Mouse (Mus musculus): ENCODE data around the gene Defb23.
"Not testable (repeated sequence)": the region's sequence is repeated elsewhere in the genome, so short reads cannot be mapped to it uniquely, and the experiment has no call there.

Defb23 gene

DNA sequence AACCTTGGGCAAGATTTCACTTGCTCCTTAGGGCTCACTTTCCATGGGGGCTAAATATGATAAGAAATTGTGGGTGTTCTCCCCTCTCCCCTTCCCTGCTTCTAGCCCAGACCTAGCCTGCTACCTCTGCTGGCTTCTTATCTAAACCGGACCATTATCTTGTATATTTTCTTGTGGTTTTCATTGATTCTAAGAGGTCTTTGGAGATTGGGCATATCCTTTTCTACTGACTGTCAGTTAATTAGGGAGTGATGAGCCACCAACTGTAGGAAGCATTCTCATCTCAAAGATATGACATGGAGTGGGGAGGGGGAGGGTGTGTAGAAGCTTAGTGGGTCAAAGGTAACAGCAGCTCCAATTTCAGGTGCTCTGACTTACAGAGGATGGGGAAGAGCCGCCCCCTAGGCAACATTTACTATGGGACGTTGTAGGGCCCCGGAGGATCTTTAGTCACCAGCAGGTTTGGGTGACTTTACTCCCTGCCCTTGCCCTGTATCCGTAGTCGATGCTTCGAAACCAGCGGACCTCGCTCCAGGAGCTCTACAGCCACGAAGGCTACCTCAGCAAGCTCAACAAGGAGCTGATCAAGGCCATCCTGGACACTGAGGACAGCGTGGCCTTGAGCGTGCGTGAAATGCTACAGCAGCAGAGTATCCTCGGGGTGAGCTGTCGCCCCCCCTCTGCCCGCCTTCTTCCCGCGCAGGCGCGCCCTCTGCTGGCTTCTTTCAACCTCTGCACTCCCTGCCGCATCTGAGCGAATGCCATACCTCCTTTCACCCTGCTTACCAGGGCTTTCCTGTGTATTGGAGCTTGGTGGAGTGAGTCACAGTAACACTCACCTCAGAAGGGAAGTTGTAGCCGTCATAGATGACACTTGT, 27.2 kb downstream of the Defb23 start:
- DNase-seq (ENCODE audit: low read depth, low spot score), result peak; percentile 39

DNA sequence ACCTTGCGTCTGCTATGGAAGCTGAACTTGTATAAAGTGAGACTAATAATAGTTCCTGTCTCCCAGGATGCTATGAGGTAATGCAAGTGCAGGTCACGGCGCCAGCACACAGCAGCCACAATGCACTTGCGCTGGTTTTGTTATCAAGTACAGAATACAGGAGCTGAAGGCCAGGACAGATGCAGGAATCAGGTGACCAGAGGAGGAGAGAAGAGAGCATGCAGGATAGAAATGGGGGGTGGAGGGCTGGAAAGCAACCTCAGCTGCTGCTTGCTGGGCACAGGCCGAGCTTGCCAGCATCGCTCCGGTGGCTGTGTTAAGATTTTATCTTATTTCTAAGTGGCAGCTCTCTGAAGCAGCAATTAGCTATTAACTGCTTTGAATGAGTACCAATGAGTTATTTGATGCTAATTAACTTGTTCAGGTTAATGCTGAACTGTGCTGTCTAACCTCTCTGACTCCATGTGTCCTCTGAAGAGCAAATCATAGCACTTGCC, 28.0 kb downstream of the Defb23 start:
- no peak for DNase-seq (ENCODE audit: low read depth, low spot score)

DNA sequence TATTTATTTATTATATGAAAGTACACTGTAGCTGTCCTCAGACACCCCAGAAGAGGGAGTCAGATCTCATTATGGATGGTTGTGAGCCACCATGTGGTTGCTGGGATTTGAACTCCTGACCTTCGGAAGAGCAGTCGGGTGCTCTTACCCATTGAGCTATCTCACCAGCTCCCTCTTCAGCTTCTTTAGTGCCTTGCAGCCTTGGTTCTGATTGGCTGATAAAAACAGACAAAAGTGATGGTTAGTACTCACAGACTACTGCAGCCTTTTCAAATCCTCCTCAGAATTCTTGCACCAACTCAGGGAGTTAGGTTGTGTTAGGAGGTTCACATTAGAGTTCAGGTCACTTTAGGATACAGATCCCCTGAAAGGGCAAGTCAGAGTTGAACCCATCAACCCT, 35.9 kb downstream of the Defb23 start:
- DNase-seq (ENCODE audit: low read depth, low spot score), result not testable (repeated sequence)

DNA sequence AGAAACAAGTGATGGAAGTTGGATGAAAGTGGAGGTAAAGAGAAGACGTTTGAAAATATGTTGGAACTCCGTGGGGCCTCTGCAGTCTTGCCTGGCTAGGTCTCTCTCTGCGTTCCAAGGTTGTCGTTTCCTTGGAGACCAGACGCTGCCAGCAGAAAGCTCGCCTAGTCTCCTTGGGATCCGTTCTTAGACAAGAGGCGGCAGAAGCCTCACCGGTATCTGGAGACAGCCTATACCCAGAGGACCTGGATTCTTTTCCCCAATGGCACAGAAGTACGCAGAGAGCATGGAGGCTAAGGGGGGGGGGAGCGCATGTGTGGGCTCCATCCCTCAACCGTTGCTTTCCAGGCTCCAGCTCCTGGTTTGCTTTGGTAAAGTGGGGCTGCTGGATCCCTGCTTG, 36.9 kb downstream of the Defb23 start:
- no peak for DNase-seq (ENCODE audit: low read depth, low spot score)

- DNase-seq (ENCODE audit: low read depth, low spot score), result no peak
Observed at GRCm38 (mm10) chr2:152415786-152416185, 48.6 kb downstream of the Defb23 start.

DNA sequence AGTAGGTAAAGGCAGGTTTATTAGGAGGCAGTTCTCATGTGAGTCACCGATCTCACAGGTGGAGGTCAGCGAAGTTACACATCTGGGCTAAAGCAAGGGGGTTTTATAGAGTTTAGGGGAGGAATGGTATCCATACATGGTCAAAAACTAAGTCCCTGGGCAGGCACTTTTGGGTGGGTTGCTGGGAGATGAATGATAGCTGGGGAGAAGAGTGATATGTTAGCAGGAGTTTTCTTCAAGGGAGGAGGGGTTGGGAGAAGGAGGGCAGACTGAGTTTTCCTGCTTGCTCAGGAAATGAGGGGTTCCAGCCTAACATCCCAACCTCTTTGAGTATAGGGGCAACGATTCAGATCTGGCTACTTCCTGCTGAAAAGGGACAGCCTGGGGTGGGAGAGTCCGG, 49.1 kb downstream of the Defb23 start, which contains the start of gene 6820408C15Rik:
6820408C15Rik (plus strand) TSS at position 301 of the 400 bp plus-strand sequence.
- DNase-seq (ENCODE audit: low read depth, low spot score), result no peak

- peak; percentile 60 for DNase-seq (ENCODE audit: low read depth, low spot score)
Observed at GRCm38 (mm10) chr2:152414591-152415165, 49.7 kb downstream of the Defb23 start, which contains the start of gene Zcchc3. Gene Zcchc3 (minus strand): TSS chr2:152415027.

DNA sequence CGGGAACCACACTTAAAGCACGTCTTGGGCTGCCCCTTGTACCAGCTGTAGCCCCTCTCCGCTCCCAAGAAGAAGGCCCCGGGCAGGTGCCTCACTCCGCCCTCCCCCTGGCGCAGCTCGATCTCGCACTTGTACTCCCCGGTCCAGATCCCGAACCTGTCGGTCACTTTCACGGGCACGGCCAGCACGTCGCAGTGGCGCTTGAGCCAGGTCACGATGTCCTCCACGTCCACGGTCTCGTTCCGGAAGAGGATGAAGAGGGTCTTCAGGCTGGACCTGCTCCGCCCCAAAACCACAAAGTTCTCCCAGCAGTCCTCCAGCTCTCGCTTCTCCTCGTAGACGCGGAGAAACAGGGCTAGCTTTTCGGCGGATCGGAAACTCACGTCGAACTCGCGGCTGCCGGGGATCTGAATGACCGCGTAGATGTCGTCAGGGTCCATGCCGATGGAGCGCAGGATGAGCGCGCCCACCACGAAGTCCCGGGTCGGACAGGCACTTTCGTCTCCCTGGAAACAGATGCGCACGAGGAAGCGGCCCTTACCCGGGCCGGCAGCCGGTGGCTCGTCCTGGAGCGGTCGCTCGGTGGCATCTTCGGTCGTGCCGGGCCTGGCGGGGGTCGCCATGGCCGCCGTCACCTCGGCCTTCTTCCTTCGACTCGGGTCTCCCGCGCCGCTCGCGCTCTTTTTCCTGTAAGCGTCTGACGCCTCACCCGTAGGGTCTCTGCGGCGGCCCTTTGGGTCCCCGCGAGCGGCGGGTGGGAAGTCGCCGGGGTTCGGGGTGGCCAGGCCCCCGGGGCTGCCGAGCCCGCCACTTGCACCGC, 50.4 kb downstream of the Defb23 start:
- DNase-seq (ENCODE audit: low read depth, low spot score), result no peak

GRCm38 (mm10) chr2:152413158-152413764, 51.2 kb downstream of the Defb23 start:
- no peak for DNase-seq (ENCODE audit: low read depth, low spot score)

DNA sequence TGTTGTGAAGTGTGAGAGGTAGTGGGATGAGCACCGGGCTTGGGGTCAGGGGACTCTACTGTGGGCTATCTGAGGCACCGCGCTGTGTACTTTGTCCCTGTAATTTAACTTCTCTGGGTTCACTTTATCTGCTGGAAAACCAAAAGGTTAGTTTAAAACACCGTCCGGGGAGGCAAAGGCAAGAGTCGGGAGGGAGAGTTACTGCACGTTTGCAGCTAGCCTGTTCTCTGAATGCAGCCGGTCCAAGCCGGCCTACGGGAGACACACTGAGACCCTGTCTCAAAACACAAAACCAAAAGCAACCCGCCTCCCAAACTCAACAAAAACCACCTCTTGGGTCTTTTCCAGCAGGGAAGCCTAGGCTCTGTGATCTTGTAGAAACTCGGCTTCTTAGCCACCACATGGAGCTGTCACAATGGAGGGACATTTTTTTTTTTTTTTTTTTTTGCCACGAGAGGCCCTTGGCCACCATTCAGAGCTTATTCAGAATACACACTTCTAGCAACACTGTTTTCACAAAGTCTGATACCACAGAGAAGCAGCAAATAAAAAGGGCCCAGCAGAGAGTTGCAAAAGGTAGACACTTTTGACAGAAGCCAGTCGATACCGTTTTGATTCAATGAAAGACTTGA, 51.8 kb downstream of the Defb23 start:
- DNase-seq (ENCODE audit: low read depth, low spot score), result no peak

DNA sequence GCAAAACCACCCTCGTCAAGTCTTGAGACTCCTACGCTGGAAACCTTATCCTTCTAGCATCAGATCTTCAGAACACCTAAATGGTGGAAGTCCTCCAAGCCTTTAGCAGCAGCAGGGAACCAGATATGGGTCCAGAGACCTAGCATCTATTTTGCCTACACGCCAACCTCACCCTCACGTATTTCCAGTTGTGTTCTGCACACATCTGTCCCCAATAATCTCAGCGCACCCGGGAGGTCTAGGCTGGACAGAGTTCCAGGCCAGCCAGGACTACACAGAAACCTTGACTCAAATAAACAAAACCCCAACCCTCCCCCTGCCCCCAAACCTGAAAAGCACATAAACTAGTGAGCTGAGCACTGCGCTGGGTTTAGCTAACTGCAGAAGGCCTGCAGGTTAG, 52.9 kb downstream of the Defb23 start:
- DNase-seq (ENCODE audit: low read depth, low spot score), result no peak

GRCm38 (mm10) chr2:152410971-152411371, 53.4 kb downstream of the Defb23 start:
- peak; percentile 46 for DNase-seq (ENCODE audit: low read depth, low spot score)

- DNase-seq (ENCODE audit: low read depth, low spot score), result no peak
Observed at GRCm38 (mm10) chr2:152409781-152410180, 54.6 kb downstream of the Defb23 start.
